Mouse (Mus musculus) lung, embryonic 15.5 days (tissue): ENCODE measurements at regions not wholly inside any gene's neighbourhood (a gene's known extent, or its start where the extent isn't known, plus 50 kb on each side); places are given as distances from the start of the nearest gene placed in this dataset.

Source experiments
- ATAC-seq: fragments of 200-750 bp; cut with Nextera tagmentation; 2 replicates; pipeline ENCODE4 v1.8.0; 2017; ENCODE audit warnings: moderate number of reproducible peaks, borderline replicate concordance; ENCODE audit not compliant: low FRiP score, low TSS enrichment; ENCODE audit errors: extremely low read depth
- H3K27ac ChIP-seq: fragments of 300-500 bp; sonication (generic); 2 replicates; pipeline ENCODE4 v1.5.1; 2015; ENCODE audit warnings: moderate library complexity, mild to moderate bottlenecking, inconsistent platforms
- H3K27me3 ChIP-seq: fragments of 300-500 bp; sonication (generic); 2 replicates; pipeline ENCODE4 v1.6.1; 2015; ENCODE audit warnings: inconsistent platforms
- H3K36me3 ChIP-seq: fragments of 300-500 bp; sonication (generic); 2 replicates; pipeline ENCODE4 v1.6.1; 2015; ENCODE audit warnings: inconsistent platforms
- H3K4me1 ChIP-seq: fragments of 300-500 bp; sonication (generic); 2 replicates; pipeline ENCODE4 v1.6.1; 2015; ENCODE audit warnings: inconsistent platforms
- H3K4me2 ChIP-seq: fragments of 300-500 bp; sonication (generic); 2 replicates; pipeline ENCODE4 v1.6.1; 2015; ENCODE audit warnings: inconsistent platforms, mild to moderate bottlenecking, moderate library complexity
- H3K4me3 ChIP-seq: fragments of 300-500 bp; sonication (generic); 2 replicates; pipeline ENCODE4 v1.5.1; 2015; ENCODE audit warnings: mild to moderate bottlenecking, inconsistent platforms
- H3K9ac ChIP-seq: fragments of 300-500 bp; sonication (generic); 2 replicates; pipeline ENCODE4 v1.6.1; 2015; ENCODE audit warnings: inconsistent platforms
- H3K9me3 ChIP-seq: fragments of 300-500 bp; sonication (generic); 2 replicates; pipeline ENCODE4 v1.6.1; 2016; ENCODE audit warnings: inconsistent platforms
- WGBS: fragments of 180-500 bp; shearing (Covaris S2); methylation state at CpG from one replicate; pipeline ENCODE4 v1.1.7; 2015; 5-methylcytosine and 5-hydroxymethylcytosine counted together

GRCm38 (mm10) chr8:113191537-113191936, 443.9 kb upstream of the Mon1b start:
- H3K4me2 ChIP-seq = no peak overlapping the region
- no peaks in the 10 kb centered on the region for H3K27me3 ChIP-seq
- H3K4me1 ChIP-seq = no peaks in the 10 kb centered on the region
- no peak overlapping the region for H3K9ac ChIP-seq
- WGBS = 72% methylated on average over 3 of the region's 3 CpGs
- ATAC-seq = no peak
- no peaks in the 10 kb centered on the region for H3K9me3 ChIP-seq
- H3K27ac ChIP-seq = no peak overlapping the region
- H3K36me3 ChIP-seq = no peaks in the 10 kb centered on the region
- H3K4me3 ChIP-seq = no peak overlapping the region
